Mouse (Mus musculus) kidney, embryonic 16.5 days (tissue): ENCODE data around the gene Sar1a. TPM values are rescaled to one million over a fixed set of nuclear protein-coding genes. Genes with fewer than 3 reads are reported as not detected.

Source experiments
- ATAC-seq: fragments of 200-750 bp; cut with Nextera tagmentation; 2 replicates; pipeline ENCODE4 v1.8.0; 2017; ENCODE audit warnings: moderate TSS enrichment; ENCODE audit not compliant: low FRiP score, low TSS enrichment
- H3K27ac ChIP-seq: fragments of 300-500 bp; sonication (generic); 2 replicates; pipeline ENCODE4 v1.5.1; 2014; ENCODE audit warnings: low read length
- H3K27me3 ChIP-seq: fragments of 300-500 bp; sonication (generic); 2 replicates; pipeline ENCODE4 v1.6.1; 2014; ENCODE audit warnings: low read length, control low read depth, mixed read lengths; ENCODE audit not compliant: insufficient read depth
- H3K36me3 ChIP-seq: fragments of 300-500 bp; sonication (generic); 2 replicates; pipeline ENCODE4 v1.6.1; 2014; ENCODE audit warnings: low read length, control low read depth, mixed read lengths; ENCODE audit not compliant: insufficient read depth
- H3K4me1 ChIP-seq: fragments of 300-500 bp; sonication (generic); 2 replicates; pipeline ENCODE4 v1.6.1; 2014; ENCODE audit warnings: low read length, control low read depth, mixed read lengths; ENCODE audit not compliant: insufficient read depth
- H3K4me2 ChIP-seq: fragments of 300-500 bp; sonication (generic); replicated peaks from 2 replicates; pipeline ENCODE4 v1.6.1; 2014; ENCODE audit warnings: low read depth, low read length
- H3K4me3 ChIP-seq: fragments of 300-500 bp; sonication (generic); 2 replicates; pipeline ENCODE4 v1.5.1; 2014; ENCODE audit warnings: mild to moderate bottlenecking, low read length
- H3K9ac ChIP-seq: fragments of 300-500 bp; sonication (generic); replicated peaks from 2 replicates; pipeline ENCODE4 v1.6.1; 2014; ENCODE audit warnings: low read length
- H3K9me3 ChIP-seq: fragments of 300-500 bp; sonication (generic); 2 replicates; pipeline ENCODE4 v1.6.1; 2016; ENCODE audit warnings: low read length, control low read depth
- WGBS: fragments of 180-500 bp; shearing (Covaris S2); extraction: QIAGEN DNeasy Blood & Tissue Kit; methylation state at CpG from one replicate; pipeline ENCODE4 v1.1.7; 2014; 5-methylcytosine and 5-hydroxymethylcytosine counted together
- polyA plus RNA-seq: library from polyadenylated mRNA; unstranded; fragments of >200 nt; fragmentation: Nextera tagmentation; extraction: Ambion mirVana; gene quantifications from 2 replicates; pipeline ENCODE4 v1.2.1, GENCODE M21; 2015

The Sar1a gene
- polyA plus RNA-seq, 1 experiment from 2014 or later, result 260 TPM

DNA sequence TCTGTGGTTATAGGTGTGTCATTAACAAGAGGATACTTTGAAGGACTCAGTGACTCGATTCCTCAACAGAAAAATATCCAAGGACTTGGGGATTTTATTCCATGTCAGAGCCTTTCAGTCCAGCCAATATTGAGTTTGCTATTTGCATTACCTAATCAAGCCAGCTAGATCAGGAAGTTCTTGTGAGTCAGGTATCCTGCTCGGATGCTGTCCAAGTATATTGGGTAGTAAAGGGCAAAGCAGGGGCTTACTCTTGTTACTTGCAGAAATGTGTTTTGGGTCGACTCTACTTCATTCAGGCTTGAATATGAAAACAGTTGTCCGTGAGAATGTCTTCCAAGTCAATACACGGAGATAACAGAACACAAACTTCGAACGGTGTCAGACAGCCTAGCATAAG lies 25.4 kb upstream of the Sar1a start:
- H3K27ac ChIP-seq, result no peak overlapping the region
- peaks cover 14% of the 10 kb centered on the region; the same call in 1 of the 2 replicates for H3K36me3 ChIP-seq
- no peaks in the 10 kb centered on the region for H3K4me1 ChIP-seq
- no peak overlapping the region for H3K4me3 ChIP-seq
- ATAC-seq, result no peak
- 87% methylated on average over 7 of the region's 7 CpGs for WGBS
- H3K27me3 ChIP-seq, result no peaks in the 10 kb centered on the region
- no peaks in the 10 kb centered on the region for H3K9me3 ChIP-seq
- H3K4me2 ChIP-seq, result no peak overlapping the region
- no peak overlapping the region for H3K9ac ChIP-seq

DNA sequence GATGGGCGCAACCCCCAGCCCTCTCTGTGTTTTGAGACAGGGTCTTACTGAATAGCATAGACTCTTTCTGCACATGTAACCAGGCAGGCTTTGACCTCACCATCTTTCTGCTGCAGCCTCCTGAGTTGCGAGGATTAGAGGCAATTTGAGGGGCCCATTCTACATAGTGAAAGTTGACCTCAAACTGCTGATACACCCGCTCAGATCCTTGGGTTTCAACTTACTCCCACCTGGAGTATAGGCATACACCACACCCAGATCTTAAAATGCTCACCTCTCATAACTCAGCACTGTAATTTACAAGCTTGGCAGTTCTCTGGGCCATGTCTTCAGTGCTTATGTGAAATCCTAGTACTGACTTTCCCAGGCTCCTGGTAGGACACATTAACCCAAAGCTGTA lies 24.9 kb upstream of the Sar1a start:
- H3K9me3 ChIP-seq, result no peaks in the 10 kb centered on the region
- WGBS, result 73% methylated on average over 3 of the region's 3 CpGs
- no peak for ATAC-seq
- no peak overlapping the region for H3K4me3 ChIP-seq
- H3K9ac ChIP-seq, result no peak overlapping the region
- H3K36me3 ChIP-seq, result peaks cover 14% of the 10 kb centered on the region; the same call in 1 of the 2 replicates
- no peaks in the 10 kb centered on the region for H3K27me3 ChIP-seq
- no peaks in the 10 kb centered on the region for H3K4me1 ChIP-seq
- H3K4me2 ChIP-seq, result no peak overlapping the region
- no peak overlapping the region for H3K27ac ChIP-seq

DNA sequence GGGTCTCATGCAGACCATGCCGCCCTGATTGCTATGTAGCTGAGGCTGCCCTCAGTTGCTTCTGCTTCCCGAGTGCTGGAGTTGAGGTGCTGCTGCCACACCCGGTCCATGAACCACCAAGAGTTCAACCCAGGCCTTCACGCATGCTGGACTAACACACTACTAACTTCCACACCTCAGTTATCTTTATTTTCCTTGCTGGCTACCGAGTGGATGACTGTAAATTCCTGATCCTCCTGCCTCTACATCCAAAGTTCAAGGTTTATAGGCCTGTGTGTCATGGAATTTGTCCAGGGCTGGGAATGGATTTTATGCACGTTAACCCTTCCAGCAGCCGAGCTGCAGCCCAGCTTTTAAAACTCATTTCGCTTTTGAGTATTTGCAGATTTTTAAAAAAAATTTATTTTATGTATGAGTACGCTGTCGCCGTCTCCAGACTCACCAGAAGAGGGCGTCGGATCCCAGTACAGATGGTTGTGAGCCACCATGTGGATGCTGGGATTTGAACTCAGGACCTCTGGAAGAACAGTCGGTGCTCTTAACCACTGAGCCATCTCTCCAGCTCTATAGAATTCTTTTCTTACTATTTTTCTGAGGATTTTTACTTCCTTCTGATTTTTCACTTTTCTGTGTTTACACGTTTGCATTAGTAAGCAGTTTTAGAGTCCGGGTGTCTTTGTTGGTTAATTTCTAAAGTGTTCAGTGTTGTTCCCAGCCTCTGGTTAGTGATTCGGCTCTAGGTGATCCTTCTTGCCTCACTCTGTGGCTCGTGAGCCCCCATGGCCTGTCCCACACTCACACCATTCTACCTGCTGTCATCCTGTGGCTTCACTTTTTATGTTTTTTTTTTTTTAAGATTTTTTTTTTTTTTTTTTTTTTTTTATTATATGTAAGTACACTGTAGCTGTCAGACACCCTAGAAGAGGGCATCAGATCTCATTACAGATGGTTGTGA lies 22.9 kb upstream of the Sar1a start:
- no peak overlapping the region for H3K4me2 ChIP-seq
- H3K36me3 ChIP-seq, result peaks cover 26% of the 10 kb centered on the region
- no peaks in the 10 kb centered on the region for H3K27me3 ChIP-seq
- no peak overlapping the region for H3K4me3 ChIP-seq
- H3K27ac ChIP-seq, result no peak overlapping the region
- no peaks in the 10 kb centered on the region for H3K4me1 ChIP-seq
- H3K9me3 ChIP-seq, result no peaks in the 10 kb centered on the region
- no peak overlapping the region for H3K9ac ChIP-seq
- ATAC-seq, result 0 out of 2 replicates have a peak, but pooled peaks have one; percentile 51
- WGBS, result 75% methylated on average over 18 of the region's 18 CpGs

DNA sequence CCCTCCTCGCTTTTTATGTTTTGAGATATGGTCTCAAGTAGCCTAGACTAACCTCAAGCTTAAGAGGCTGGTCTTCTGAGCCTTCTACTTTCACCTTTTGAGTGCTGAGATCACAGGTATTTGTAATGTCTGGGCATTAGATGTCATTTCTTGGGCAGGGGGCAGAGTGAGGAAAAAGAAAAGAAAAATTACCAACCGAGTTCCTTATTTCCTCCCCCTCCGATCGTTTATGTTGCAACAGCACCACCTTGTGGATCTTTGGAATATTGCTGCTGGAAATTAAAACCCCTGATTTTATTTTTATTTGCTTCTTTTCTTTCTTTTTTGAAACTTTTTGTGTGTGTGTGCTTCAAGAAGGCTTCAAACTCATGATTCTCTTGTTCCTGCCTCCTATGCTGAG lies 22.1 kb upstream of the Sar1a start:
- no peak overlapping the region for H3K4me2 ChIP-seq
- H3K27ac ChIP-seq, result no peak overlapping the region
- ATAC-seq, result peak; percentile 2; the same call in 1 of the 2 replicates
- no peaks in the 10 kb centered on the region for H3K9me3 ChIP-seq
- no peaks in the 10 kb centered on the region for H3K27me3 ChIP-seq
- 26% methylated on average over 4 of the region's 4 CpGs for WGBS
- H3K4me3 ChIP-seq, result no peak overlapping the region
- peaks cover 27% of the 10 kb centered on the region for H3K36me3 ChIP-seq
- no peak overlapping the region for H3K9ac ChIP-seq
- H3K4me1 ChIP-seq, result no peaks in the 10 kb centered on the region

DNA sequence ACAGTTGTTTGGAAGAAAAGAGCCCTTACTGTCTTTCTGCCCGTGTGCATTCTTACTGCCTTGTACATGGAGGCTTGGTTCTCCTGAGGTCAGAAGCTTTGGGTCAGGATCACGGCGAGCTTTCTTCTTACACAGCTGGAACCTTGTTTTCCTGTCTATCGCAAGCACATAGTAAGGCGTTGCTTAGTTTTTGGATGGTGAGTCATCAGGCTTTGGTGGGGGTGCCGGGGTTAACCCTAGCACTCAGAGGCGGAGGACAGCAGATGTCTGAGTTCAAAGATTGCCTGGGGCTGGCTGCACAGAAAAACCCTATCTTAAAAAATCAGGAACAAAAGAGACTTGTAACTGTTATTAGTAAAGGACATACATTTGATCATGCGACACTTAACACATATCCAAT lies 18.2 kb upstream of the Sar1a start:
- 66% methylated on average over 8 of the region's 8 CpGs for WGBS
- Histone ChIP-seq H3K4me1 (no peaks in the 10 kb centered on the region), H3K27me3 (no peaks in the 10 kb centered on the region), H3K4me3 (no peak overlapping the region), H3K9me3 (no peaks in the 10 kb centered on the region), H3K4me2 (no peak overlapping the region), H3K36me3 (peaks cover 37% of the 10 kb centered on the region), H3K9ac (no peak overlapping the region), H3K27ac (no peak overlapping the region)
- no peak for ATAC-seq

DNA sequence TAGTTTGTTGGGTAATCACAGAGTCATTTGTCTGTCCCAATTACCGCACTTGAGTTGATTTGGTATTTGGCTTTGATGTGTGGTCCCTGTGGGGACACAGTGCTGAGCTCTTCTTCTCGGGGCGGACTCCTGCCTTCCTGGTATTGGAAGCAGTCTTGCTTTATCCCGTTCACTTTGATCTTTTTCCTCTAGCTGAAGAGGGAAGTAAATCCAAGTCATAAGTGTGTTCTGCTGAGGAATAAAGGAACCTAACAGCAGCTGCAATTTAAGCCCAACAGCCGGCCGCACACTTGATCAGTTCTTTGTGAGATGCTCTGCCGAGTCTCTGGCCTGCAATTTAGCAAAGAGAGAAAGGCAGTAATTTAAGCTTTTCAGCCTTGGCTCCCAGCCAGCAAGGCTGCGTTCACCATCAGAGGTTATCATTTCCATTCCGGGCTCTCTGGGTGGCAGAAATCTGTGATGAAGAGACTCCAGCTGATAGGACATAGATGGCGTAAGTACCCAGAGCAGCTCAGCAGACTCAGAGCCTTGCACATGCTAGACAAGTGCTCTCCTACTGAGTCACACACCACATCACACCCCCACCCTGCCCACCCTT lies 17.6 kb upstream of the Sar1a start:
- Histone ChIP-seq H3K27ac (no peak overlapping the region), H3K27me3 (no peaks in the 10 kb centered on the region), H3K4me2 (no peak overlapping the region), H3K4me1 (no peaks in the 10 kb centered on the region), H3K9me3 (no peaks in the 10 kb centered on the region), H3K9ac (no peak overlapping the region), H3K36me3 (peaks cover 35% of the 10 kb centered on the region), H3K4me3 (no peak overlapping the region)
- 56% methylated on average over 10 of the region's 10 CpGs for WGBS
- no peak for ATAC-seq

DNA sequence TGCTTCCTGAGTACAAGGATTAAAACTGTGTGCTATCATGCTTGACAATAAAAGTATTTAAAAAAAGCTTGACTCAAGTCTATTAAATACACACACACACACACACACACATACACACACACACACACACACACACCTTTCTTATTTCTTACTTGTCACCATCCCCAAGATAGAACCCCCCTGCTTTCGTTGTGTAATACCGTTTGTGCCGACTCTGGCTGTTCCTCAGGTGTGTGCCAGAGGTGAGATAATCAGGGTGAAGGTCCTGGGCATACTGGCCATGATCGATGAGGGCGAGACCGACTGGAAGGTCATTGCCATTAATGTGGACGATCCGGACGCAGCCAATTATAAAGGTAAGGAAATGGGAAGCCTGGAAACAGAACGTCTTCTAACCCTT lies 15.0 kb upstream of the Sar1a start:
- Histone ChIP-seq H3K9ac (no peak overlapping the region), H3K4me2 (no peak overlapping the region), H3K9me3 (no peaks in the 10 kb centered on the region), H3K27ac (no peak overlapping the region), H3K4me3 (no peak overlapping the region), H3K27me3 (no peaks in the 10 kb centered on the region), H3K36me3 (peaks cover 36% of the 10 kb centered on the region), H3K4me1 (no peaks in the 10 kb centered on the region)
- WGBS, result 91% methylated on average over 10 of the region's 10 CpGs
- ATAC-seq, result no peak

DNA sequence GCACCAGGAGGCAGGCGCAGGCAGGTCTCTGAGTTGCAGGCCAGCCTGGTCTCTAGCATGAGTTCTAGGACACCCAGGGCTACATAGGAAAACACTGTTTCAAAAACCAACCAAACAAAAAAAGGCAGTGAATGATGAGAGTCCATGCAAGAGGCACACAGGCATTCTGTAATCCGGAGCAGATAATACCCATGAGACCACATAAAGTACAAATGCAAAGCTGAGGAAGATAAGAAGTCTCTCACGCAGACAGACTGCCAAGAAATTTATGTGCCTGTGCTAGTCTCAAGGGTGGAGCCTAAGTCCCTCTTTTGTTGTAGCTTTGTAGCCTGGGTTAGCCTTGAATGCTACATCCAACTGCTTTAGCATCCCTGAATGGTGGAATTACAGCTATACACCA lies 14.4 kb upstream of the Sar1a start:
- Histone ChIP-seq H3K9me3 (no peaks in the 10 kb centered on the region), H3K9ac (no peak overlapping the region), H3K27me3 (no peaks in the 10 kb centered on the region), H3K4me2 (no peak overlapping the region), H3K36me3 (peaks cover 37% of the 10 kb centered on the region), H3K4me1 (no peaks in the 10 kb centered on the region), H3K27ac (no peak overlapping the region), H3K4me3 (no peak overlapping the region)
- no peak for ATAC-seq
- WGBS, result 75% methylated on average over 3 of the region's 3 CpGs

DNA sequence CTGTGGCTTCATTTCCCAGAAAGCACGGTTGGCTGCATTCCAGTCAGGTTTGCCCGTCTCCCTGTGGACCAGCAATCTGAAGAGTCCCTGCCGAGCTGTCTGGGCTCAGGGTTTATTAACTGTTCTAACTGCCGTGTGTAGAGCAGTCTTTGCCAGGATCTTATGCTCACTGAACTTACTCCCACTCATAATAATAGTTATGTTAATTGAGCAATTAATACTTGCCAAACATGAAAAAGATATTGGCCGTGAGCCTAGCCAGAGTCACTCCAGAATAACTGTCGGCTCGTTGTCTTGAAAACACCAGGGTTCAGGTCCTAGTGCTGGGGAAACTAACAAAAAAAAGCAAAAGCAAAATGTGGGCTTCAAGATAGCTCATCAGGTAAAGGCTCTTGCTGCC lies 10.8 kb upstream of the Sar1a start:
- no peak overlapping the region for H3K4me3 ChIP-seq
- H3K9me3 ChIP-seq, result no peaks in the 10 kb centered on the region
- 85% methylated on average over 7 of the region's 7 CpGs for WGBS
- H3K27me3 ChIP-seq, result no peaks in the 10 kb centered on the region
- H3K4me2 ChIP-seq, result no peak overlapping the region
- ATAC-seq, result no peak
- no peak overlapping the region for H3K9ac ChIP-seq
- no peaks in the 10 kb centered on the region for H3K4me1 ChIP-seq
- H3K36me3 ChIP-seq, result peaks cover 47% of the 10 kb centered on the region
- no peak overlapping the region for H3K27ac ChIP-seq

DNA sequence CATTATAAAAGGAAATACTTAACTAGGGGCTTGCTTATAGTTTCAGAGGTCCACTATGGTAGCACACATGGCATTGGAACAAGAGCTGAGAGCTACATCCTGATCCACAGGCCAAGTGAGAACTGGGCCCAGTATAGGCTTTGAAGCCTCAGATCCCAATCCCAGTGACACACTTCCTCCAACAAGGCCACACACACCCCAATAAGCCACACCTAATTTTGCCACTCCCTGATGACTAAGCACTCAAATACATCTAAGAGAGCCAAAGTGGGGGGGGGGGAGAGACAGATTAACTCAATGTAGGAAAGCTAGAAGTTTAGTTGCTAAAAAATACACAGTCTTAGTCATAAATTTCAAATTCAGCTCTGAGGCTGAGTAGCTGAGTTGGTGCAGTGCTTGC lies 10.2 kb upstream of the Sar1a start:
- no peak overlapping the region for H3K4me3 ChIP-seq
- H3K4me2 ChIP-seq, result no peak overlapping the region
- H3K9ac ChIP-seq, result no peak overlapping the region
- H3K9me3 ChIP-seq, result no peaks in the 10 kb centered on the region
- no peak for ATAC-seq
- H3K27ac ChIP-seq, result no peak overlapping the region
- peaks cover 47% of the 10 kb centered on the region for H3K36me3 ChIP-seq
- H3K27me3 ChIP-seq, result no peaks in the 10 kb centered on the region
- no peaks in the 10 kb centered on the region for H3K4me1 ChIP-seq
